Mouse (Mus musculus) spleen, adult 2 months (tissue): ENCODE measurements around the gene Ldb1.

ENCODE experiments used
- CTCF ChIP-seq: fragments of 200-500 bp; IDR thresholded peaks from 2 replicates; pipeline ENCODE4 v1.5.1; 2011; ENCODE audit warnings: mild to moderate bottlenecking, inconsistent platforms; ENCODE audit not compliant: insufficient read depth, insufficient read length, insufficient replicate concordance; ENCODE audit errors: extremely low read depth
- POLR2A ChIP-seq: fragments of 200-500 bp; IDR thresholded peaks from 2 replicates; pipeline ENCODE4 v1.6.1; 2011; ENCODE audit warnings: low read depth, low read length, inconsistent platforms

GRCm38 (mm10) chr19:46055752-46056387 is 10.9 kb upstream of the Ldb1 start:
- TF ChIP-seq CTCF = no peak
- TF ChIP-seq POLR2A = no peak
